Mouse (Mus musculus): ENCODE results near the gene Cerk. TPM values are rescaled to one million over a fixed set of nuclear protein-coding genes. Genes with fewer than 3 reads are reported as not detected.
A peak's percentile ranks its signal among the peaks of the same experiment; 100 is the strongest.

Gene Cerk
- total and polyA plus RNA-seq, 3 experiments, result 2.5 to 10.3 (median 4.4) TPM

- dilution Hi-C loops (cut with MboI; ENCODE audit: extremely low pct_ligation_motif_present, extremely low pct_unique_long_range_greater_than_20kb, low sequenced_read_pairs) (no loop called here), in situ Hi-C loops (cut with MboI; ENCODE audit: low pct_ligation_motif_present, low pct_unique_long_range_greater_than_20kb, low sequenced_read_pairs) (no loop called here)
- Histone ChIP-seq H3K36me3 (replicated peaks in 1 of 2; ENCODE audit: control insufficient read depth in 1 of 2, insufficient read depth in 1 of 2, low read length in 1 of 2) (no peaks in the 10 kb centered on the region), H3K9me3 (replicated peaks; ENCODE audit: low read length) (no peaks in the 10 kb centered on the region), H3K79me2 (replicated peaks; ENCODE audit: control insufficient read depth, extremely low read depth, insufficient read depth, poor library complexity, severe bottlenecking) (0 out of 2 replicates have a peak, but pooled peaks cover 3% of the 10 kb centered on the region), H3K27me3 (replicated peaks) (peaks cover 33% of the 10 kb centered on the region), H3K4me2 (ENCODE audit: insufficient read depth, low read depth, poor library complexity, severe bottlenecking) (peak overlapping the region; percentile 80), H3K27ac (ENCODE audit: insufficient read depth, low read depth) (peak overlapping the region; percentile 62), H3K4me3 (replicated peaks in 1 of 3; ENCODE audit: low read depth in 2 of 3, low read length in 2 of 3, poor library complexity in 1 of 3) (peak overlapping the region in 1 of 3 experiments; percentile 2), H3K4me1 (ENCODE audit: control insufficient read depth in 1 of 2, insufficient read depth in 2 of 2) (peaks cover 31 to 59% of the 10 kb centered on the region in 2 experiments), H3K9ac (ENCODE audit: insufficient read depth, low read depth) (no peak overlapping the region)
- peak; percentile 44 for TF ChIP-seq MYC (IDR thresholded peaks at IDR 0.05; ENCODE audit: low read depth, low read length)
- peak; percentile 73 for TF ChIP-seq EP300 (IDR thresholded peaks at IDR 0.05; ENCODE audit: low read length)
- TF ChIP-seq MAFK (IDR thresholded peaks at IDR 0.05; ENCODE audit: insufficient replicate concordance, low read length), result peak; percentile 59; the same call in 1 of the 2 replicates
- no peak for TF ChIP-seq NELFE (IDR thresholded peaks at IDR 0.05; ENCODE audit: low read depth, low read length)
- TF ChIP-seq ETS1 (conservative IDR thresholded peaks at IDR 0.05; ENCODE audit: low read depth, low read length), result peak; percentile 56
- peak; percentile 44; the same call in 1 of the 2 replicates for TF ChIP-seq RCOR1 (conservative IDR thresholded peaks at IDR 0.05; ENCODE audit: low read depth, low read length)
- TF ChIP-seq USF2 (conservative IDR thresholded peaks at IDR 0.05; ENCODE audit: low read depth, low read length), result no peak
- TF ChIP-seq CHD2 (IDR thresholded peaks at IDR 0.05; ENCODE audit: low read length), result 0 out of 2 replicates have a peak, but pooled peaks have one; percentile 50
- TF ChIP-seq ELF1 (IDR thresholded peaks at IDR 0.05; ENCODE audit: low read depth, low read length), result no peak
- TF ChIP-seq CHD1 (IDR thresholded peaks at IDR 0.05; ENCODE audit: low read depth, low read length), result peak; percentile 66; the same call in 1 of the 2 replicates
- TF ChIP-seq USF1 (IDR thresholded peaks at IDR 0.05; ENCODE audit: low read depth, low read length), result no peak
- 0 out of 2 replicates have a peak, but pooled peaks have one; percentile 42 for TF ChIP-seq ZMIZ1 (IDR thresholded peaks at IDR 0.05; ENCODE audit: low read depth, low read length)
- no peak; the same call in 1 of the 2 replicates for TF ChIP-seq HCFC1 (IDR thresholded peaks at IDR 0.05; ENCODE audit: low read depth, low read length)
- TF ChIP-seq IRF4 (IDR thresholded peaks at IDR 0.05; ENCODE audit: low read depth, low read length), result peak; percentile 74
- TF ChIP-seq ZNF384 (IDR thresholded peaks at IDR 0.05; ENCODE audit: low read depth, low read length), result no peak
- TF ChIP-seq MAX (IDR thresholded peaks at IDR 0.05; ENCODE audit: low read length), result peak; percentile 57; the same call in 1 of the 2 replicates
- no peak for TF ChIP-seq POLR2AphosphoS2 (IDR thresholded peaks at IDR 0.05; ENCODE audit: low read depth, low read length)
- no peak for TF ChIP-seq PAX5 (IDR thresholded peaks at IDR 0.05; ENCODE audit: low read length)
- TF ChIP-seq JUND (conservative IDR thresholded peaks at IDR 0.05; ENCODE audit: low read depth, low read length), result no peak
- no peak for TF ChIP-seq GABPA (IDR thresholded peaks at IDR 0.05; ENCODE audit: insufficient replicate concordance, low read depth, low read length)
- TF ChIP-seq ZC3H11A (IDR thresholded peaks at IDR 0.05; ENCODE audit: low read depth, low read length), result no peak
- TF ChIP-seq TBP (conservative IDR thresholded peaks at IDR 0.05; ENCODE audit: low read depth, low read length), result no peak
- peak; percentile 67 for TF ChIP-seq BHLHE40 (IDR thresholded peaks at IDR 0.05; ENCODE audit: low read depth, low read length)
- peak; percentile 80 for TF ChIP-seq SIN3A (IDR thresholded peaks at IDR 0.05; ENCODE audit: low read length)
- peak; percentile 81 for TF ChIP-seq MXI1 (IDR thresholded peaks at IDR 0.05; ENCODE audit: low read depth, low read length)
- TF ChIP-seq NRF1 (IDR thresholded peaks at IDR 0.05; ENCODE audit: low read depth, low read length), result no peak
- TF ChIP-seq MEF2A (IDR thresholded peaks at IDR 0.05; ENCODE audit: borderline replicate concordance, low read depth, low read length), result peak; percentile 77
- peak; percentile 40 for TF ChIP-seq MAZ (IDR thresholded peaks at IDR 0.05; ENCODE audit: low read depth, low read length)
- no peak for TF ChIP-seq KAT2A (IDR thresholded peaks at IDR 0.05; ENCODE audit: insufficient replicate concordance, low read length)
- no peak for TF ChIP-seq ZKSCAN1 (IDR thresholded peaks at IDR 0.05; ENCODE audit: borderline replicate concordance, low read depth, low read length)
- TF ChIP-seq SMC3 (IDR thresholded peaks at IDR 0.05; ENCODE audit: low read depth, low read length), result no peak
- peak; percentile 85 for TF ChIP-seq TCF12 (IDR thresholded peaks at IDR 0.05; ENCODE audit: low read depth, low read length)
- TF ChIP-seq E2F4 (IDR thresholded peaks at IDR 0.05; ENCODE audit: insufficient replicate concordance, low read depth, low read length), result no peak
- no peak for TF ChIP-seq CTCF (conservative IDR thresholded peaks at IDR 0.05 in 1 of 2, IDR thresholded peaks at IDR 0.05 in 1 of 2; ENCODE audit: low read depth in 2 of 2, low read length in 2 of 2)
- TF ChIP-seq UBTF (IDR thresholded peaks at IDR 0.05; ENCODE audit: low read depth, low read length), result peak; percentile 65; the same call in 1 of the 2 replicates
- TF ChIP-seq POLR2A (IDR thresholded peaks at IDR 0.05; ENCODE audit: low read depth, low read length), result peak; percentile 28; the same call in 1 of the 2 replicates
- TF ChIP-seq JUN (IDR thresholded peaks at IDR 0.05; ENCODE audit: insufficient read depth, low read depth, low read length), result no peak
- TF ChIP-seq RAD21 (IDR thresholded peaks at IDR 0.05; ENCODE audit: low read depth, low read length), result no peak
- peak; percentile 77 for DNase-seq (ENCODE audit: extremely low read depth)
Observed at GRCm38 (mm10) chr15:86173136-86173985, 12.6 kb downstream of the Cerk start.

All from CH12.LX (cell line).